Mouse (Mus musculus) kidney, postnatal 0 days (tissue): ENCODE data around the gene Slc17a7. TPM values are rescaled to one million over a fixed set of nuclear protein-coding genes. Genes with fewer than 3 reads are reported as not detected.

Source experiments
- ATAC-seq: fragments of 200-750 bp; cut with Nextera tagmentation; replicated peaks from 2 replicates; pipeline ENCODE4 v1.8.0; 2017; ENCODE audit warnings: low read depth, moderate number of reproducible peaks, moderate TSS enrichment, moderate library complexity; ENCODE audit not compliant: low FRiP score
- DNase-seq: peaks from one replicate; pipeline ENCODE4 v3.0.0-alpha.2; 2016; ENCODE audit warnings: low spot score
- H3K27ac ChIP-seq: fragments of 300-500 bp; sonication (generic); 2 replicates; pipeline ENCODE4 v1.5.1; 2014; ENCODE audit warnings: mild to moderate bottlenecking
- H3K27me3 ChIP-seq: fragments of 300-500 bp; sonication (generic); 2 replicates; pipeline ENCODE4 v1.6.1; 2014; ENCODE audit warnings: low read length, mixed read lengths; ENCODE audit not compliant: insufficient read depth
- H3K36me3 ChIP-seq: fragments of 300-500 bp; sonication (generic); 2 replicates; pipeline ENCODE4 v1.6.1; 2014; ENCODE audit warnings: low read length, mixed read lengths; ENCODE audit not compliant: insufficient read depth
- H3K4me1 ChIP-seq: fragments of 300-500 bp; sonication (generic); replicated peaks from 2 replicates; pipeline ENCODE4 v1.6.1; 2014; ENCODE audit warnings: antibody characterized with exemption, low read length, mixed read lengths; ENCODE audit not compliant: insufficient read depth
- H3K4me2 ChIP-seq: fragments of 300-500 bp; sonication (generic); 2 replicates; pipeline ENCODE4 v1.6.1; 2014; ENCODE audit warnings: mild to moderate bottlenecking, low read length, moderate library complexity, mixed read lengths
- H3K4me3 ChIP-seq: fragments of 300-500 bp; sonication (generic); replicated peaks from 2 replicates; pipeline ENCODE4 v1.5.1; 2014; ENCODE audit warnings: low read depth, low read length
- H3K9ac ChIP-seq: fragments of 300-500 bp; sonication (generic); 2 replicates; pipeline ENCODE4 v1.6.1; 2014; ENCODE audit warnings: low read depth, low read length
- H3K9me3 ChIP-seq: fragments of 300-500 bp; sonication (generic); replicated peaks from 2 replicates; pipeline ENCODE4 v1.6.1; 2016; ENCODE audit warnings: low read length, inconsistent platforms, mixed read lengths
- CTCF ChIP-seq: IDR thresholded peaks from 2 replicates; pipeline ENCODE4 v1.5.1; 2016; ENCODE audit warnings: antibody characterized with exemption, low read depth, mild to moderate bottlenecking, moderate library complexity
- WGBS: fragments of 180-500 bp; shearing (Covaris S2); extraction: QIAGEN DNeasy Blood & Tissue Kit; methylation state at CpG from one replicate; pipeline ENCODE4 v1.1.7; 2014; 5-methylcytosine and 5-hydroxymethylcytosine counted together
- polyA plus RNA-seq: library from polyadenylated mRNA; unstranded; fragments of >200 nt; fragmentation: Nextera tagmentation; extraction: Ambion mirVana; gene quantifications from 2 replicates; pipeline ENCODE4 v1.2.1, GENCODE M21; 2015

The Slc17a7 gene
- polyA plus RNA-seq, 1 experiment from 2014 or later: 0.17 TPM

DNA sequence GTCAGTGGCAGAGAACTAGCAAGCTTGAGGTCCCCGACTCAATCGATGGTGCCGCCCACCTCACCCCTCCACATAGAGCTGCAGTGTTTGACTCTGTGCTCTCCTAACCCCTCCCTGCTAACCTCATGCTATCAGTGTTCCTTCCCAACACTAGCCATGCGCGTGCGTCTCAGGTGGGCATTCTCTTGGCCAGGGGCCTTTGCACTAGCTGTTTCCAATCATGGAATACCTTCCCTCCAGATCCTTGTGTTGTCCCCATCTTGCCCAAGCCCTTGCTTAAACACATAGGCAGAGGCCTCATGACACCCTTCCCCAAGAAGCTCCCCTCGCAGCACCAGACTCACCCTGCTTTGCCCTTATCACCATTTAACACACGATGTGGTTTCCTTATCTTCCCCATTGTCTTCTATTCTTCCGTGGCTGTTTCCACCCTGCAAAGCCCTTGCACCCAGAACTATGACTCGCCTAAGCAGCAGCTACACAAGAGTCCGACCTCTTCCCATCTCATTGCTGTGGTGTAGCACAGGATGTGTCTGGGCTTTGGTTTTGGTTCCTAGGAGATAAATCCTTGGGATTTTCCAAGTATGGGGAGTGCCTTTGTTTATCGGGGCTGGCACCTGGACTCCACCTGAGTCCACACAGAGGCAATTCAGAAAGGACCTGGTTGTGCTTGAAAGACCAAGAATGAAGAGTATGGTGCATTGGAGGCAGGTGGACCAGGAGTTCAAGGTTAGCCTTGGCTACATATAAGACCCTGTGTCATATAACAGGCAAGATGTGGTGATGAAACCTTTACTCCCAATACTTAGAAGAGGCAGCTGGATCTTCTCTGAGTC lies 26.4 kb upstream of the Slc17a7 start:
- ATAC-seq: no peak
- TF ChIP-seq CTCF: no peak
- DNase-seq: no peak
- H3K9ac ChIP-seq: no peak overlapping the region
- no peaks in the 10 kb centered on the region for H3K9me3 ChIP-seq
- no peaks in the 10 kb centered on the region for H3K27me3 ChIP-seq
- 78% methylated on average over 12 of the region's 12 CpGs for WGBS
- no peak overlapping the region for H3K4me3 ChIP-seq
- H3K4me1 ChIP-seq: peaks cover 9% of the 10 kb centered on the region; the same call in 1 of the 2 replicates
- H3K27ac ChIP-seq: no peak overlapping the region
- no peak overlapping the region for H3K4me2 ChIP-seq
- no peaks in the 10 kb centered on the region for H3K36me3 ChIP-seq

GRCm38 (mm10) chr7:45138403-45138802 lies 25.3 kb upstream of the Slc17a7 start:
- ATAC-seq: no peak
- DNase-seq: no peak
- TF ChIP-seq CTCF: no peak
- Histone ChIP-seq H3K27ac (no peak overlapping the region), H3K36me3 (peaks cover 8% of the 10 kb centered on the region; the same call in 1 of the 2 replicates), H3K4me3 (no peak overlapping the region), H3K9ac (no peak overlapping the region; the same call in 1 of the 2 replicates), H3K4me1 (peaks cover 9% of the 10 kb centered on the region; the same call in 1 of the 2 replicates), H3K4me2 (no peak overlapping the region), H3K9me3 (no peaks in the 10 kb centered on the region), H3K27me3 (no peaks in the 10 kb centered on the region)
- 70% methylated on average over 1 of the region's 1 CpGs for WGBS

GRCm38 (mm10) chr7:45139904-45140723 lies 23.6 kb upstream of the Slc17a7 start:
- H3K36me3 ChIP-seq: peaks cover 22% of the 10 kb centered on the region
- H3K9me3 ChIP-seq: no peaks in the 10 kb centered on the region
- DNase-seq: no peak
- TF ChIP-seq CTCF: no peak
- no peak overlapping the region for H3K27ac ChIP-seq
- no peak overlapping the region for H3K4me3 ChIP-seq
- H3K9ac ChIP-seq: no peak overlapping the region
- 0 out of 2 replicates have a peak, but pooled peaks cover 3% of the 10 kb centered on the region for H3K4me1 ChIP-seq
- H3K4me2 ChIP-seq: no peak overlapping the region
- ATAC-seq: no peak
- WGBS: 71% methylated on average over 8 of the region's 8 CpGs
- no peaks in the 10 kb centered on the region for H3K27me3 ChIP-seq

DNA sequence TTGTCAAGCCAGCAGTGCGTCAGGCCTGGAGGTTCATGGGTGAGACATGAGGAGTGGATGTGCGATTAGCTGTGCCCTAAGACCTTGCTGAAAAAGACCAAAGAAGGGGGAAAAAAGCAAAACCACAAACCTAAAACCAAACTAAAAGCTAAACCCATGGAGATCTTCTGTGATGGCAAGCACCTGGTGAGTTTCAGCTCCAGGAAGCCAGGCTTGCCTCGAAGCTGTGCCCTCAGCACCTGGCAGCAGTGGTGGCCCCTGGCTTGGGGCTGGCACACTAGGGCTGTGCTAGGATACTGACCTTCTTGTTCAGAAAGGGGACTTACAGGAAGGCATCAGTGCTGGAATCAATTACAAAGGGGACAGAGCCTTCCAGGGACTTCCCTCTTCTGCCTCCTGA lies 22.4 kb upstream of the Slc17a7 start:
- Histone ChIP-seq H3K9ac (no peak overlapping the region), H3K27ac (no peak overlapping the region), H3K36me3 (peaks cover 32% of the 10 kb centered on the region), H3K4me2 (no peak overlapping the region), H3K4me3 (no peak overlapping the region), H3K9me3 (no peaks in the 10 kb centered on the region), H3K4me1 (no peaks in the 10 kb centered on the region), H3K27me3 (no peaks in the 10 kb centered on the region)
- ATAC-seq (no peak), DNase-seq (no peak)
- 86% methylated on average over 3 of the region's 3 CpGs for whole genome bisulfite sequencing
- no peak for TF ChIP-seq CTCF

DNA sequence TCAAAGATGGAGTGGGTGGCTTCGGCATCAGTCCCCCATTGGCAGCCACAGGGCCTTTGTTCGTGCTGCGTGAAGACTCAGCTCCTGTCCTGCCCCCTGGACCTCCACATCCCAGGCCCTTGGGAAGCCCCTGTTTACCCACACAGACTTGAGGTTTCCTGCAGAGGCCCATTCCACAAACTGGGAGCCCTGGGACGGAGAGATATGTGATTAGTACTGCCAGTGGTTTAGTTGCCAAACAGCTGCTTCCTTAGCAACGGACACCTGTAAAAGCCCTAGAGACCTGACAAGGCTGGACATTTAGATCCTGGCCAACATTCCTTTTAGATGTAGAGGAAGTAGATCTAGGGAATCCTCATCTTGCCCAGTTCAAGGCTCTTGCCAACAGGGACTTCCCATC lies 21.8 kb upstream of the Slc17a7 start:
- H3K27ac ChIP-seq: no peak overlapping the region
- no peak for TF ChIP-seq CTCF
- no peak for ATAC-seq
- H3K36me3 ChIP-seq: peaks cover 35% of the 10 kb centered on the region
- no peak for DNase-seq
- 93% methylated on average over 5 of the region's 5 CpGs for WGBS
- H3K9ac ChIP-seq: no peak overlapping the region
- no peaks in the 10 kb centered on the region for H3K9me3 ChIP-seq
- H3K27me3 ChIP-seq: no peaks in the 10 kb centered on the region
- H3K4me3 ChIP-seq: no peak overlapping the region
- H3K4me2 ChIP-seq: no peak overlapping the region
- no peaks in the 10 kb centered on the region for H3K4me1 ChIP-seq

- Histone ChIP-seq H3K27ac (no peak overlapping the region), H3K4me1 (0 out of 2 replicates have a peak, but pooled peaks cover 4% of the 10 kb centered on the region), H3K4me3 (no peak overlapping the region), H3K9me3 (no peaks in the 10 kb centered on the region), H3K36me3 (peaks cover 37% of the 10 kb centered on the region), H3K4me2 (no peak overlapping the region), H3K27me3 (no peaks in the 10 kb centered on the region), H3K9ac (no peak overlapping the region)
- no peak for ATAC-seq
- 78% methylated on average over 13 of the region's 13 CpGs for WGBS
- no peak for TF ChIP-seq CTCF
- DNase-seq: no peak
Measured at GRCm38 (mm10) chr7:45144368-45145174, 19.2 kb upstream of the Slc17a7 start.
